Mouse (Mus musculus): ENCODE measurements around the gene Prrx2.

DNA sequence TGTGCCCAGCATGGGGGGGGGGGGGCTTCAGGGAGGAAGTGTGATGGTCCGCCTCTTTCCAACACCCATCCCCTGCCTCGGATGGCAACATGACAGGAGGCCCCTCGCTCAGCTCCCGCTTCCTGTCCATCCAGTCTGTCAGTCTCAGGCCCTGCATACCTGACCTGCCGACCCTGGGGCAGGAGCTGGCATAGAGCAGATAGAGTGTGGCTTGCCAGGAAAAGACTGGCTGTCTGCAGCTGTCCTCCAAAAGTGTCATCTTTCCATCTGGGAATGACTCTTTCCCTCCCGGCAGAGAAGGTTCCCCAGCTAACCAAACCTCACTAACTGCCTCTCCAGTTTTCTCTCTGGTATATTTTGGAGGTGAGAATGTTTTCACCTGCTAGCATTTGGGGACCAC is 15.8 kb downstream of the Prrx2 start:
- no peak for TF ChIP-seq CTCF (conservative IDR thresholded peaks at IDR 0.05; ENCODE audit: insufficient read depth, insufficient read length, low read depth, low read length)
- TF ChIP-seq POLR2A (IDR thresholded peaks at IDR 0.05; ENCODE audit: low read depth, low read length) = no peak
